Mouse (Mus musculus) neutrophil, adult 59 days (primary cell): ENCODE data around the gene Gm14409. TPM values are rescaled to one million over a fixed set of nuclear protein-coding genes. Genes with fewer than 3 reads are reported as not detected.

Source experiments
- total RNA-seq, 2 experiments: library from RNA; stranded (reverse); gene quantifications; 1 replicate in 1 of 2; 2 replicates in 1 of 2; pipeline ENCODE4 v1.2.4; 2023

Gene Gm14409
- total RNA-seq: not detected

DNA sequence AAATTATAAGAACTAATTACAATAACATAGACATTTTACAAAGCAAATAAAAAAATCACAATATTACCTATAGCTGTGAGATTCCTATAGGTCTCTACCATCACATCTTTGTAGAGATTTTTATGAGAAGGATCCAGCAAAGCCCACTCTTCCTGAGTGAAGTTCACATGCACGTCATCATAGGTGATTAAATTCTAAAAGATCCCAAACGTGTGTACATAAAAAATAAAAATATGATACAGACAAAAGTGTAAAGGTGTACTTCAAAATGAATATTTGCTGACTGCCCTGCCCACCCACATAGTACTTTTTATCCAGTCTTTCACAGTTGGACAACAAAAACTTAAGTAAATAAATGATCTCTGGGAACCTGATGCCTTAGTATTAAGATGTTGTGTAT, at the start of gene Gm14409:
Gene Gm14409, minus strand, starts transcription at position 101 of the 400 bp plus-strand sequence.

Other genes with a start within 250 kb of the Gm14409 start
- not detected for gene Gm14401, start 192.7 kb downstream of the Gm14409 start, total RNA-seq
- gene Gm14410, start 60.6 kb downstream of the Gm14409 start, total RNA-seq: 1 to 10 TPM; 2.3 to 3.6 TPM
- gene Gm14412, start 57.3 kb upstream of the Gm14409 start, total RNA-seq: not detected
- under 1 TPM; 0.27 to 0.29 TPM for gene Gm14418, start 131.3 kb upstream of the Gm14409 start, total RNA-seq
- 1 to 10 TPM; 1.8 to 2.4 TPM for gene Zfp970, start 197.7 kb upstream of the Gm14409 start, total RNA-seq
- gene Gm14403, start 231.2 kb upstream of the Gm14409 start, total RNA-seq: 1 to 10 TPM; 2.2 to 2.6 TPM